Mouse (Mus musculus) stomach, postnatal 0 days (tissue): ENCODE measurements at regions not wholly inside any gene's neighbourhood (a gene's known extent, or its start where the extent isn't known, plus 50 kb on each side); places are given as distances from the start of the nearest gene placed in this dataset.

ENCODE experiments used
- CTCF ChIP-seq: IDR thresholded peaks from 2 replicates; pipeline ENCODE4 v1.5.1; 2016; ENCODE audit warnings: antibody characterized with exemption, low read depth, mild to moderate bottlenecking, moderate library complexity
- EP300 ChIP-seq: optimal IDR thresholded peaks from 2 replicates; pipeline ENCODE3; 2016; ENCODE audit warnings: antibody characterized with exemption

GRCm38 (mm10) chr10:17372905-17373304, 350.1 kb upstream of the Cited2 start:
- no peak for TF ChIP-seq EP300
- no peak for TF ChIP-seq CTCF
